Mouse (Mus musculus) gastrocnemius, adult 18-20 months (tissue): ENCODE data around the gene Abhd18. TPM values are rescaled to one million over a fixed set of nuclear protein-coding genes. Genes with fewer than 3 reads are reported as not detected.
A peak's percentile ranks its signal among the peaks of the same experiment; 100 is the strongest.

Source experiments
- DNase-seq: peaks from one replicate; pipeline ENCODE4 v3.0.0; 2021; ENCODE audit warnings: low spot score
- total RNA-seq, 2 experiments: library from RNA; stranded (reverse); gene quantifications; 2 replicates each; pipeline ENCODE4 v1.2.3; 2021

The Abhd18 gene
- total RNA-seq, 2 experiments from 2014 or later = 12.4 to 15.7 TPM

- peak; percentile 24 for DNase-seq
These were observed 103.3 kb downstream of the Abhd18 start for GRCm38 (mm10) chr3:40949903-40950600.

DNA sequence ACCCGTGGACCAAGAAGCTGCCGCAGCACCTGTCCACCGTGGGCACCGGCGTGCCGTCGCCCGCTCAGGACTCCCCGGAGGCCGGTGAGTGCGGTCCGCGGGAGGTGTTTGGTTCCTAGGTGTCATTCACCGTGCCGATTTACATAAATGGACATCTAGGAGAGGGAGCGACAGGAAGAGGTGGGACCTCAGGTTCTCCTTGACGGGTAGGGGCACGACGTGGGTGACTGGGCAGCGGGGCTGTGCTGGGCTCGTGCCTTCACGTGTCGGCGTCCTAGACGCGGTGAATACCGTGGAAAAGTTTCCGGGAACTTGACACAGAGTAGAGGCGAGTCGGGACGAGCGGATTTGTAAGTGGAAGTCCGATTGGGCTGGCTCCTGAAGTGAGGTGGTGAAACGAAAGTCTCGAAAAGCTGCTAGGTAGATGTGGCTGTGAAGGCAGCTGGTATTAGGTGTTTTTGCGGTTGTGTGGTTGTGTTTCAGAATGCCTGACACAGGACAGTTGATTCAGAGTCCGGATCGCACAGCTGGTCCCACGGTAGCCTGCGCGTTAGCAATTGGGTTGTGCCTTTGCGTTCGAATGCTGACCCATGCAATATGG is 103.9 kb downstream of the Abhd18 start:
- peak; percentile 64 for DNase-seq

GRCm38 (mm10) chr3:40951365-40951764 is 104.6 kb downstream of the Abhd18 start:
- DNase-seq = no peak

DNA sequence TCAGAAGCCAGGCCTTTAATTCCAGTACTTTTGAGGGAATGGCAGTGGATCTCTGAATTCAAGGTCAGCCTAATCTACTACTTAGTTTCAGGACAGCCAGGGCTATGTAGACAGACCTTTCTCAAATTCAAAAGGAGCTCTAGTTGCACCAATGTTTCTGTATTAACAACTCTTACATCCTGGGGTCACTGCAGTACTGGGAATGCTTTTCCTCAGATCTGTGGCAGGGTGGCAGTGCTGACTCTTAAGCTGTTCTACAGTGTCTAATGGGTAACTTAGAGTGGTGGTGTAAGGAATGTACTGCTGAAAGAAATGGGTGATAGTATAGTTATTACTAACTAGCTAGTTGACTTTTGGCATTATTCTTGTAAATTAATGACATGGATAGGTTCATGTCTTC is 105.8 kb downstream of the Abhd18 start:
- DNase-seq = no peak

GRCm38 (mm10) chr3:40954792-40955191 is 108.0 kb downstream of the Abhd18 start:
- DNase-seq = no peak

DNA sequence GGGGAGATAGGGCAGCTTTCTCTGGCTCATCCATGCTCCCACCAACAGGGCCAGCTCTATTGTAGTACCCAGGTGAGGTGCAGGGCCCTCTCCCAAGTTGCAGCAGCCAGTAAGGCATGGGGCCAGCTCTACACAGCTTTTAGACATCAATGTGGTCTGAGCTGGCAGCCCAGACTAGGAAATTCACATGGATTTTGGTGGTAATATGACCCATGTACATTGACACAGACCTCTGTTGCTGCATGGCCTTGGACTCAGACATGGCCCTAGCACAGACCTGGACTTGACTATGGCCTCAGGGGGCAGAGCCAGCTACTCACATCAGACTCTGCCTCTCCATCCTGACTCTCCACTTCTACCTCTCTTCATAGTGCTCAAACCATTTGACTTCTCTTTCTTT is 112.1 kb downstream of the Abhd18 start:
- no peak for DNase-seq

DNA sequence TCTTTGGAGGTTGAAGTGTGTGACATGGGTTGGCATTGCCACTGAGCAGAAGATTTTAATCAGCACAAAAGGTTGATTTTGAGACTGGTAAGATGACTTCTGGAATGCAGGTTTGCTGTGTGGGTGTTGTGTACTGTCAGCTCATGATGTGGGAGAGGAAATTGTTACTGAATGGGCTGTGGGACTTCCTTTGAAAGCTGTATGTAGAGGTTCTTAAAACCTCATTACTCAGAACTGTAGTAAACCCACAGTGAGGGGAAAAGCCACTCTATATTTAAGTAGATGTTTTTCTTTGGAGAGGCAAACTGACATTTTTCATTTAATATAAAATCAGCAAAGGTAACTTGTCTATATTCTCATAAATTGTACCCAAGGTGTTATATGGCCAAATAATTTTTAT is 134.0 kb downstream of the Abhd18 start:
- DNase-seq = no peak

GRCm38 (mm10) chr3:40987539-40987938 is 140.8 kb downstream of the Abhd18 start:
- no peak for DNase-seq

Other genes starting within 250 kb of the Abhd18 start
- gene Slc25a31, start 138.1 kb upstream of the Abhd18 start, total RNA-seq = not detected
- 1 to 10 TPM; 4.9 to 6.6 TPM for gene Hspa4l, start 102.5 kb upstream of the Abhd18 start, total RNA-seq
- gene Plk4, start 47.0 kb upstream of the Abhd18 start, total RNA-seq = under 1 TPM; 0.59 to 0.62 TPM
- 10 to 100 TPM; 17.4 to 19.2 TPM for gene Mfsd8, start 84 bp upstream of the Abhd18 start, total RNA-seq
- gene 1700034I23Rik, start 55.6 kb downstream of the Abhd18 start, total RNA-seq = under 1 TPM in 1 of 2 experiments, not detected in 1; 0.16 TPM
- gene Larp1b, start 102.9 kb downstream of the Abhd18 start, total RNA-seq = 10 to 100 TPM; 64.4 to 72.7 TPM
- gene Pgrmc2, start 236.1 kb downstream of the Abhd18 start, total RNA-seq = 10 to 100 TPM; 20.1 to 21.7 TPM